ENCODE assay signal across 8 mouse cellular contexts in genomic region chr11:116198639-116199531, GRCm38 (mm10). TPM values are rescaled to one million over a fixed set of nuclear protein-coding genes. Genes with fewer than 3 reads are reported as not detected.
DNase-seq lines count a peak whose midpoint lies in the region; ATAC-seq and TF ChIP-seq lines count a peak whose summit lies in the region.

Gene Ten1 (plus strand): TSS chr11:116198855.
Gene Acox1 (minus strand): TSS chr11:116199045.

- H3K9me3 ChIP-seq in embryonic facial prominence, embryonic 14.5 days (ENCODE audit: control insufficient read depth, low read length) = no peaks in the 10 kb centered on the region
- no peaks in the 10 kb centered on the region for H3K9me3 ChIP-seq in limb, embryonic 13.5 days
- no peaks in the 10 kb centered on the region for H3K9me3 ChIP-seq in midbrain, embryonic 16.5 days (replicated peaks; ENCODE audit: control insufficient read depth, low read length, poor library complexity, severe bottlenecking)

- H3K36me3 ChIP-seq in embryonic facial prominence, embryonic 14.5 days (ENCODE audit: control insufficient read depth, insufficient read depth, low read length) = 0 out of 2 replicates have a peak, but pooled peaks cover 10% of the 10 kb centered on the region
- peaks cover 33% of the 10 kb centered on the region for H3K36me3 ChIP-seq in heart, adult 2 months (ENCODE audit: control insufficient read depth, insufficient read depth, low read length)
- peaks cover 14% of the 10 kb centered on the region for H3K36me3 ChIP-seq in limb, embryonic 13.5 days
- H3K36me3 ChIP-seq in midbrain, embryonic 16.5 days (ENCODE audit: control insufficient read depth, insufficient read depth, low read length) = peaks cover 12% of the 10 kb centered on the region

- TF ChIP-seq EP300 in heart, adult 2 months (IDR thresholded peaks at IDR 0.05; ENCODE audit: insufficient read depth, low read depth, low read length) = peak; percentile 77

- DNase-seq in 3T3-L1 (ENCODE audit: low read depth, low spot score) = peak; percentile 97
- DNase-seq in adrenal gland, postnatal 4 days (ENCODE audit: low spot score in 2 of 2) = peak; percentile 89 to 97
- DNase-seq in embryonic facial prominence, embryonic 14.5 days (ENCODE audit: low spot score) = peak; percentile 98
- DNase-seq in heart, adult 2 months = peak; percentile 99
- DNase-seq in kidney, adult 8-10 months = peak; percentile 97 to 99
- peak; percentile 95 to 97 for DNase-seq in spleen, postnatal 10 days (ENCODE audit: low spot score in 2 of 2)

- H3K4me3 ChIP-seq in embryonic facial prominence, embryonic 14.5 days (ENCODE audit: low read depth, low read length) = peak within 1 kb of the TSS; percentile 80
- H3K4me3 ChIP-seq in heart, adult 2 months = peak within 1 kb of the TSS; percentile 56
- H3K4me3 ChIP-seq in limb, embryonic 13.5 days = peak within 1 kb of the TSS; percentile 56
- H3K4me3 ChIP-seq in midbrain, embryonic 16.5 days (ENCODE audit: low read depth, low read length) = peak within 1 kb of the TSS; percentile 80

- peak within 1 kb of the TSS; percentile 78 for H3K9ac ChIP-seq in embryonic facial prominence, embryonic 14.5 days (ENCODE audit: low read depth, low read length)
- peak within 1 kb of the TSS; percentile 89 for H3K9ac ChIP-seq in heart, adult 2 months (ENCODE audit: low read depth, low read length)
- H3K9ac ChIP-seq in limb, embryonic 13.5 days = peak within 1 kb of the TSS; percentile 86
- H3K9ac ChIP-seq in midbrain, embryonic 16.5 days (ENCODE audit: low read depth, low read length) = peak within 1 kb of the TSS; percentile 92

- peak; percentile 98 for ATAC-seq in embryonic facial prominence, embryonic 14.5 days (ENCODE audit: low read depth)
- peak; percentile 98 for ATAC-seq in limb, embryonic 13.5 days (ENCODE audit: low FRiP score, low read depth)
- peak; percentile 97 for ATAC-seq in midbrain, embryonic 16.5 days

- WGBS in embryonic facial prominence, embryonic 14.5 days = 1% methylated on average over 57 of the region's 62 CpGs
- under 1% methylated on average over 61 of the region's 62 CpGs for WGBS in heart, adult 2 months
- under 1% methylated on average over 62 of the region's 62 CpGs for WGBS in limb, embryonic 13.5 days
- WGBS in midbrain, embryonic 16.5 days = under 1% methylated on average over 62 of the region's 62 CpGs

- H3K27ac ChIP-seq in embryonic facial prominence, embryonic 14.5 days (replicated peaks; ENCODE audit: low read depth, low read length) = peak within 1 kb of the TSS; percentile 89
- H3K27ac ChIP-seq in heart, adult 2 months = peak within 1 kb of the TSS; percentile 98
- peak within 1 kb of the TSS; percentile 80 for H3K27ac ChIP-seq in limb, embryonic 13.5 days
- peak within 1 kb of the TSS; percentile 99 for H3K27ac ChIP-seq in midbrain, embryonic 16.5 days (ENCODE audit: low read length)

- peak; percentile 95 for TF ChIP-seq POLR2A in heart, adult 2 months (IDR thresholded peaks at IDR 0.05; ENCODE audit: insufficient read depth, low read depth, low read length)

- intact Hi-C loops in heart, adult 2 months (cut with DNase I) = loop anchor here (2.0 kb wide), 1 partner anchor 60 kb away; the partner anchor contains the start of gene Mrpl38

- H3K4me1 ChIP-seq in embryonic facial prominence, embryonic 14.5 days (ENCODE audit: control insufficient read depth, insufficient read depth, low read length) = peaks cover 8% of the 10 kb centered on the region
- peaks cover 7% of the 10 kb centered on the region for H3K4me1 ChIP-seq in heart, adult 2 months (ENCODE audit: control insufficient read depth, insufficient read depth, low read length)
- peaks cover 25% of the 10 kb centered on the region for H3K4me1 ChIP-seq in limb, embryonic 13.5 days
- H3K4me1 ChIP-seq in midbrain, embryonic 16.5 days (ENCODE audit: control insufficient read depth, insufficient read depth, low read length) = peaks cover 34% of the 10 kb centered on the region

- peak within 1 kb of the TSS; percentile 79 for H3K4me2 ChIP-seq in embryonic facial prominence, embryonic 14.5 days (ENCODE audit: low read depth, low read length)
- peak within 1 kb of the TSS; percentile 82 for H3K4me2 ChIP-seq in limb, embryonic 13.5 days (replicated peaks)
- peak within 1 kb of the TSS; percentile 68 for H3K4me2 ChIP-seq in midbrain, embryonic 16.5 days (ENCODE audit: low read length)

- no peak for TF ChIP-seq CTCF in heart, adult 2 months (IDR thresholded peaks at IDR 0.05)

- peaks cover 3% of the 10 kb centered on the region for H3K79me2 ChIP-seq in heart, adult 2 months (replicated peaks; ENCODE audit: control insufficient read depth, insufficient read depth, low read length)

- H3K27me3 ChIP-seq in embryonic facial prominence, embryonic 14.5 days (replicated peaks; ENCODE audit: control insufficient read depth, insufficient read depth, low read length) = no peaks in the 10 kb centered on the region
- H3K27me3 ChIP-seq in heart, adult 2 months (ENCODE audit: control insufficient read depth, insufficient read depth, low read length) = no peaks in the 10 kb centered on the region
- no peaks in the 10 kb centered on the region for H3K27me3 ChIP-seq in limb, embryonic 13.5 days
- no peaks in the 10 kb centered on the region for H3K27me3 ChIP-seq in midbrain, embryonic 16.5 days (ENCODE audit: control insufficient read depth, insufficient read depth, low read depth, low read length)

RNA-seq across cellular contexts. Expression of gene Ten1, which starts in this region (rescaled TPM):
- total RNA-seq in adrenal gland, postnatal 4 days (2021) = 10 to 100 TPM; 31.6 to 32.9 TPM
- polyA plus RNA-seq in embryonic facial prominence, embryonic 14.5 days (2014; fragmentation: Nextera tagmentation; extraction: Ambion mirVana) = 59.8 and 64.1 TPM in 2 replicates
- total RNA-seq in heart, adult 2 months (2021) = 10 to 100 TPM in 1 of 2 experiments, 1 to 10 TPM in 1; 9.1 to 12.8 TPM
- polyA plus RNA-seq in heart, adult 2 months (2012; rRNA removed) = 10.2 and 17.0 TPM in 2 replicates
- 63.3 and 72.1 TPM in 2 replicates for polyA plus RNA-seq in limb, embryonic 13.5 days (2015; fragmentation: Nextera tagmentation; extraction: Ambion mirVana)
- polyA plus RNA-seq in midbrain, embryonic 16.5 days (2015; fragmentation: Nextera tagmentation; extraction: Ambion mirVana) = 82.0 and 82.5 TPM in 2 replicates

RNA-seq across cellular contexts. Expression of gene Acox1, which starts in this region (rescaled TPM):
- total RNA-seq in adrenal gland, postnatal 4 days (2021) = 100 to 1,000 TPM; 100 to 111 TPM
- 29.8 and 30.8 TPM in 2 replicates for polyA plus RNA-seq in embryonic facial prominence, embryonic 14.5 days (2014; fragmentation: Nextera tagmentation; extraction: Ambion mirVana)
- total RNA-seq in heart, adult 2 months (2021) = 100 to 1,000 TPM; 159 to 195 TPM
- polyA plus RNA-seq in heart, adult 2 months (2012; rRNA removed) = 134 and 205 TPM in 2 replicates
- 22.0 and 23.5 TPM in 2 replicates for polyA plus RNA-seq in limb, embryonic 13.5 days (2015; fragmentation: Nextera tagmentation; extraction: Ambion mirVana)
- 64.0 and 71.5 TPM in 2 replicates for polyA plus RNA-seq in midbrain, embryonic 16.5 days (2015; fragmentation: Nextera tagmentation; extraction: Ambion mirVana)

Comparison
In these comparisons a context has a peak if more than half of its experiments do, and no peak if none do; other contexts are left out.
1. Peak in every context shown above with its lines: DNase-seq, ATAC-seq, H3K4me3 ChIP-seq and H3K27ac ChIP-seq.